Mouse (Mus musculus) left cerebral cortex, adult 11 months (tissue): Measurements from ENCODE around the gene Grcc10.

ENCODE experiments used
- DNase-seq: peaks from one replicate; pipeline ENCODE4 v3.0.0; 2022; ENCODE audit warnings: low spot score

Grcc10 gene

DNA sequence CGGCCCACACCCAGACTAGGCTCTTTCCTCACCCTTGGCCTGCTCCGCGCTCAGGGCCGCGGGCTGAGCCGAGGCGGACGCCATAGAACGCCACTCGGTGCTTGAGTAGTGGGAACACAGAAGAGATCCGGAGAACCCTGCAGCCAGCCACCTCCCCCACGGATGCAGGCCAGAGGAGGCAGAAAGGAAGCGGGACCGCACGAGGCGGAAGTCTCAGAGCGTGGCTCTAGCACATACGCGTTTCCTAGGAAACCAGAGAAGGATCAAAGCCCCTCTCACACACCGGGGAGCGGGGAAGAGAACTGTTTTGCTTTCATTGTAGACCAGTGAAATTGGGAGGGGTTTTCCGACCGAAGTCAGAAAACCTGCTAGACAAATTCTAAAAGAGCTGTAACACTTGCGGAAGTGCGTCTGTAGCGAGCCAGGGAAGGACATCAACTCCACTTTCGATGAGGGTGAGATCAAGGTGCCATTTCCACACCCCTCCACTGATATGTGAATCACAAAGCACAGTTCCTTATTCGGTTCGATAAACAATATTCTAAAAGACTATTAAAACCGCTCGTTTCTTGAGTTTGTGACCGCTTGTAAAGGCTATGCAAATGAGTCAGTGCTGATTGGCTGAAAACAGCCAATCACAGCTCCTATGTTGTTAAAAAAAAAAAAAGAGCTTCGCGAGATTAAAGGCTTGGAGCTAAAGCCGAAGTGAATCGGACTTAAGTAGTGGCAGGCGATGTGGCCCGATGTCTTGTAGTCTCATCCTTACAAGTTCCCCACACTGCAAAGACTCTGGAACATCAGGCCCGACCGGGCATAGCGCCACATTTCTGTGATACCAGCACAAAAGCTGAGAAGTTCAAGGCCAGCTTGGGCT is at the start of gene Grcc10:
Grcc10 (minus strand) TSS at position 487 of the 874 bp plus-strand sequence.
- DNase-seq: peak; percentile 82

DNA sequence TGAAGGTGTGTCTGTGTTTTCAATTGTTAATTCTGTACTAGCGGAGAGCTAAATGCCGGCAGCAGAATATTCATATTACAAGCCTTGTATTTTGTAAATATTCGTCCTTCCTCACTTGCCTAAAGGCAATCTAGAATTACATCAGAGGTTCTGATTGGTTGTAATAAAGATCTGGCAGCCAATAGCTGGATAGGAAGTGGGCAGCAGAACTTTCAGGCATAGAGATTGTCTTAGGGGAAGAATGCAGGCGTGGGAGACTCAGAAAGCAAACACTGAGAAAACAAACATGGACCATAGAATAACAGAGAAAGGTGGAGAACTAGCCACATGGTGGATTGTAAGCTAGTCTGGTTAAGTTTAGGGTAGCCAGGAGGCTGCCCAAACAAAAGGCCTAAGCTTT is 48.9 kb upstream of the Grcc10 start:
- no peak for DNase-seq

DNA sequence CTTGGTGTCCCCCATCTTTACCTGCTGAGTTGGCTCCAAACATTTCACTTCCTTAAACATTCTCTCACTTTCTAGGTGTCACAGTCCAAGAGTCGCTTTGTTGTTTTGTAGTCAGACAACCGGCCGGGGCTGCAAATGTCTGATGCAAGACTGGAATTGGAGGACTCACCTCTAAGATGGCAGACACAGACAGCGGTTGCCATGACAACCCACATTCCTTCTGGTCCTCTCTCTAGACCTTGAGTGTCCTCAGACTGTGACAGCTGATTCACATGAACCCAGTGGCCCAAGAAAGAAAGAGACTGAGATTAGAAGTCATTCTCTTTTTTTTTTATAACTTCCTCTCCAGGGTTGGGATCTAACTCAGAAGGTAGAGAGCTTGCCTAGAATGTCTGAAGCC is 48.3 kb upstream of the Grcc10 start:
- DNase-seq: no peak

DNA sequence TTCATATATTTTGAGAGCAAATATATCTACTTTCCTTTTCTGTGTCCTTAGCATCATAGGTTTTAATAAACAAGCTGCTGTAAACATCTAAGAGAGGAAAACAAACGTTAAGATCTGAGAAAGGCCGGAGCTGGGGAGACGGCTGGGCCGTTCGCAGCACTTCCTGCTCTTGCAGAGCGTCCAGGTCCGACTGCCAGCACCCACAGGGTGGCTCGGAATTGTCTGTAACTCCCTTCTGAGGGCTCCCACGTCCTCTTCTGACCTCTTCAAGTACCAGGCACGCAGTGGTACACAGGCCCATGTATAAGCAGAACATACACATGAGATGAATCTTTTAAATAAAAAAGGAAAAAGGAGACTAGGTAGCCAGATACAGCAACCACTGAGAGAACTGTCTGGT is 46.5 kb upstream of the Grcc10 start:
- no peak for DNase-seq

DNA sequence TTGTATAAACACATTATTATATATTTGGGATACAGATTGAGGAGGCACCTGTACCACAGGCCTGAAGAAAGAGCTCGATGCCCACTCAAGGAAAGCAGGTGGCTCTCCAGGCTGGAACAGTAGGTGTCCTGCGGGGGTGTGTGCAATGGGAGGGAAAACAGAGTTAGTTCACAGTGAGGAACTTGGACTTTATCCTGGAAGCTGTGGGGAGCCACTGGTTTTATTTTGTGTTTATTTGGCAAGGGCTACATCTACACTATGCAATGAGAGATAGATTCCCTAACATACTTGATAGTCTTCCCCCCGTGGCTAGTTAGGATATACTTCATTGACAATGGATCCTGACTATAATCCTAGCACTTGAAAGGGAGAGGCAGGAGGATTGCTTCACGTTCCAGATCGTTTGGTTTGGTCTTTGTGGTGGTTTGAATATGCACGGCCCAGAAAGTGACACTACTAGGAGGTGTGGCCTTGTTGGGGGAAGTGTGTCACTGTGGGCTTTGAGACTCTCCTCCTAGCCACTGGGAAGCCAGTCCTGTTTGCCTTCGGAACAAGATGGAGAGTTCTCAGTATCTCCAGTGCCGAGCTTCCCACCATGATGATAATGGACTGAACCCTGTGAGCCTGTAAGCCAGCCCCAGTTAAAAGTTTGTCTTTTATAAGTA is 45.7 kb upstream of the Grcc10 start:
- no peak for DNase-seq

DNA sequence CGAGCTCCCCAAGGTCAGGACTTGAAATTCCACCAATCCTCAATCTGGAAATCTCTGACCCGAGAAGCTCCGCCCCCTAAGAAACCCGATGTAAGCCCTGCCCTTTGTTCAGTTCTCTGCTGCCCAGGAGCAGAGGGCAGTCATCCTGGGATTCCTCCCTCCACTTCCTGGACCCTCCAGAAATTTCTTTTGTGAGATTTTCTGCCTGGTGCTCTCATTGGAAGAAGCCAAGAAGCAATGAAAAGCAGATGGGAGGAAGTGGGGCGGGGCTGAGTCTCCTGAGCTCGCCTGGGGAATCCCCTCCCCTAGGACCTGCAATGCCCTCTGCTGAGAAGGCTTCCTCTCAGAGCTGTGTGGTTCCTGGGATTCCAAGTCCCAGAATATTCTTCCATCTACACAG is 41.3 kb upstream of the Grcc10 start:
- no peak for DNase-seq

DNA sequence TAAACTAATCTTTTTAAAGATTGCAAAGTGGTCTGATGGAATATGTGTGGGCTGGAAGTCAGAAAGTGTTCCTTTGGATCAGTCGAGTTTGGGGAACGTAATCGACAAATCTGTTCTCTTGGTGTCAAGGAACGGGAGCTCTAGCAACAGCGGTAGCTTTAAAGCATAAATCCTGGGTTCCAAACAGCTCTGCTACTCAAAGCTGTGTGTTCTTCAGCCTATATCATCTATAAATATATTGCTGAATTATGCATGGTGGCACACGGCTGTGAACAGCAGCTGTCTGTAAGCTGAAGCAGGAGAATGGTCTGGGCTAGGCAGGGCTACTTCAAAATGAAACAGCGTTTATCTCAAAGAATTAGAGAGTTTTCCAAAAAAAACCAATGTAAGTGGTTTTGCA is 39.7 kb upstream of the Grcc10 start:
- DNase-seq: no peak

DNA sequence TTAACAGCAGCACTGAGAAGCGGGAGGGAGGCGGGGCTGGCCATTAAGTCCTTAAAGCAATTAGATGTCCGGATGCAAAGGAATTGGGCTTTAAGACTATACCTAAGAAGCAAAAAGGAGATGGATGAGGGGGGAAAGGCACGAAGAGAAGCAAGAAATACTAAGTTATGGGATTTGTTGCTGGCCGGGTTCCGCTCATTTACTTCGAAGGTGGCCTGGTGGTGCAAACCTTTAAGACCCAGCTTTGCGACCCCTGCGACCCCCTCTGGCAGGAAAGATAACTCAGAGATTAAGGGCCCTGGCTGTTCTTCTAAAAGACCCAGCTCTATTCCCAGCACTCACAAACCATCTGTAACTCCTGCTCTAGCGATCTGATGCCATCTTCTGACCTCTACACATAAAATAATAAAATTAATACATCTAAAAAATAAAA is 38.8 kb upstream of the Grcc10 start:
- no peak for DNase-seq

DNA sequence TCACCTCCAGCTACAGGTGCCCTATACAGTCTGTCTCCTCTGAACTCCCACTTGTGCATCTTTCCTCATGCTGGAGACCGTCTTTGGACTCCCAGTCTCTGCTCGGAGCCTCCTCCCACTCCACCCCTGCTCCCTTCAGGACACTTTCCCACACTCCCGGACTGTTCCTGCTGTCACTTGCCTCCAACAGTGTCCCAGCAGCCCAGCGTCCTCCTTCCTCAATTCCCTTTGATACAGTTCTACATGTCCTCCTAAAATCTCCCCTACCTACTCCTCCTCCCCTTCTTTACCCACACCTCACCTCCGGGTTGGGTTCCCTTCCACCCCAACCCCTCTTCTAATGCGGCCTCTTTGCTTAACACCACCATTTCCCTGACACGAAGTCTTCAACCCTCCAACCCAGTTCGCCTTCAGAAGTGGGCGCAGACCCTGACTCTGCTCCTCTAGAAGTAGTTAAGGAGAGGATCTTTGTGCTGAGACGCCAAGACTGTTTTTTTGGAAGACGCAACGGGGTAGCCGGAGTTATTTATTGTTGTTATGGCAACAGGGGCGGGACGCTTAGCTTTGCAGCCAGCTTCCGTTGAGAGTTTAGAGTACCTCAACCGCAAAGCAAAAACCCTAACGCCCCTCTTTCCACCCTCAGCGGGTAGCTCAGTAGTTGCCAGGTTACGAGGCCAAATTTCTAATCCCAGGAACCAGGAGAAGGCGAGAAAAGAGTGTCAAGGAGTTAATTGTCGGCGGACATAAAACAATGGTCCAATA is 38.2 kb upstream of the Grcc10 start, which contains the start of gene Lrrc23:
Lrrc23 (minus strand) TSS at position 506 of the 762 bp plus-strand sequence.
- no peak for DNase-seq

DNA sequence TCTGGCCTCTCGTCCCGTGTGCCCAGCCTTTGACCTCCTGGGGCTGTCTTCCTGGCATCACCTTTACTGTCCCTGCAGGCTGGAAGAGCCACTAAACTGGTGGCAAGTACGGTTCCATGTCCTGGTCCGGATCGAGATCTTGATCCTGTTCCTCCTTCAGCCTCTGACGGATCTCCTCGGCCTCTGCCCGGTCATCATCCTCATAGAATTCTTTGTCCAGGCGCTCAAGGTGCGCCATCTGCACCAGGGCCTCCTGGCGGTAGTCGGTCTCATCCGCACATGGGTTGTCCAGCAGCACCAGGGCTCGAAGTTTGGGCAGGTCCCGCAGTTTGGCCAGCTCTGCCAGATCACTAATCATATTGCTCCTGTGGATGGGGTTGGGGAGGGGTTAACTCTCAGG is 29.3 kb upstream of the Grcc10 start:
- DNase-seq: no peak

DNA sequence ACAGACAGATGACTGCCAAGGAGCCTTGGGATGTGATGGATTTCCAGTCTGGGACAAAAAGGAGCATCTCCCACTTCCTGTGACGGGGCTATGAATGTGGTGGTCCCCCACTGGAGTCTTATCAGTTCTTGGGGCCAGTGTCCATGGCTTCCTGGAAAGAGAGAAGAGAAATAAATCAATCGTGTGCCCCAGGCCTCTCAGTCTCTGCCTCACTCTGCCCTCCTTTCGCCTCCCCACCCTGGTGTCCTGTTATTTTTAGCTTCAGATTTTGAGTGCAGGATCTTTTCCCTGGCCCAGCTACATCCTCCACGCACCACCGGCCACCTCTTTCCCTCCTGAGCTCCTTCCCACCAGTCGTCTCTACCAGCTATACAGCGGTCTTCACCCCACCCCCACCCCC is 28.8 kb upstream of the Grcc10 start:
- DNase-seq: no peak

DNA sequence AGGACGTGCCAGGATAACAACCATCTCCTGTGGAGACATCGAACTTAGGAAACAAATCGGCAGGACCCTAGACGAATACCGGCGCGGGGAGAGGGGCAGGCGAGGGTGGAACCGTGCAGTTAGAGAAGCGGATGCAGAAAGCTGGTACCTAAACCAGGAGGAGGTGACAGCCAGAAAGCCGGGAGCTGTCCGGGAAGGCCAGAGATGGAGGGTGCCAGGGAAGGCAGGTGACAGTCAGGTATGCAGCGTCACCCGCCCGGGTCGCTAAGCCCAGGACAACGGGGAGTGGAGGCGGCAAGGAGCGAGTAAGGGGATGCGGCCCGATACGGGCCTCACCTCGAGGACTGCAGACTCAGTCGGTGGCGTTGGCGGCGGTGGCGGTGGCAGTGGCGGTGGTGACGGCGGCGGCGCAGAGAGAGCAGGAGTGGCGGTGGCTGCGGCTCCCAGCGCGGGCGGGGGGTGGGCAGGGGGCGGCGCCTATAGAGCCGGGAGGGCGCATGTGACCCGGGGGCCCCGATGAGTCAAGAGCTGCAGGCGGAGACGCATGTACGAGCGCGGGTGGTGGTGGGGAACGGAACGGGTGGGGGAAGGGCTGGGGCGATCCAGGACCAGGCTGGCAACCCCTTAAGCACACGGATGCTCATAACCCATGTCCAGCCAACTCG is 28.1 kb upstream of the Grcc10 start, which contains the start of gene Eno2:
Eno2 (minus strand) TSS at position 573 of the 665 bp plus-strand sequence.
- DNase-seq: peak; percentile 62

DNA sequence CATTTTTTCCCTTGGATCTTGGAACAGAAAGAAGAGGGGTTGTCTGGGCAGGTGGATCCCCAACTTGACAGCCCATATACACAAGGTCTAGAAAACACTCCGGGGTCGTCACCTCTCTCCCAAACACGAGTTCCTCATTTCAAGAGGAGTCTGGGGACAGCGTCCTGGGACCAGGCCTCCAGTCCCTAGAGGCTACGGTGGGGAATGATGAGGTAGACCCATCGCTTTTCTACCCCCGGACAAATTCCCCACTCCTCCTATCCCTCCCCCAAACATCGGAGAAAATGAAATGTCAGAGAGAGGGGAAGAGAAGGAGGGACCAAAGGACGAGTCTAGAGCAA is 27.5 kb upstream of the Grcc10 start:
- no peak for DNase-seq

DNA sequence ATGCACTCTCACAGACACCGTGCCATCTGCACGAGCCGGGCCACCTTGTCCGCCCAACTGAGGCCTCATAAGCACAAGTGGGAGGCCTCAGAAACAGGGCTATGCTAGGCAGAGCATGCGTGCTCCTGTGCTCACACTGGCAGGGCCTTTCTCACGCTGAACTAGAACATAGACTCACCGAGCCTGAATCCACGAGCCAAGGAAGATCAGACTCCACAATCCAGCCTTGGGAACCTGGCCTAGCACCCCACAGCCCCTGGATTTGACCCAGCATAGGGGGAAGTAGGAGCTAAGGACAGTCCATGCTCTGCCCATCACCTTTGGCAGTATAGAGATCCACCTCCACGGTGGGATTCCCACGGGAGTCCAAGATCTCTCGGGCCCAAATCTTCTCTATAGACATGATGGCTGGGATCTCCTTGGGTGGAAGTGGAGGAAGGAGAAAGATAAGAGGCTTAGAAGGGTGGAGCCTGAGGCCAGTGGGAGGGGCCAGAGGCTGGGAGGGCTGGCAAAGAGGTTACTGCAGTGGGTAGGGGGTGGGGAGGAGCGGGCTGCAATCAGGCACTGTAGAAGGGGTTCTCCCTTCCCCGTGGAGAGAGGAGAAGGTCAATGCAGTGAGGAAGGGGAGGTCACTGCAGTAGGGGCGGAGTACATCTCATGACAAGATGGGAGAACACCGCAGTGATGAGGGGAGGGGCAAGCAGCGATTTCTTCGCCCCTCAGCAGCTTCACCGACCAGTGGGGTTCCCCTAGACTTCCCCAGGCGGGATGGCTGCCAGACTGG is 26.9 kb upstream of the Grcc10 start:
- peak; percentile 54 for DNase-seq

DNA sequence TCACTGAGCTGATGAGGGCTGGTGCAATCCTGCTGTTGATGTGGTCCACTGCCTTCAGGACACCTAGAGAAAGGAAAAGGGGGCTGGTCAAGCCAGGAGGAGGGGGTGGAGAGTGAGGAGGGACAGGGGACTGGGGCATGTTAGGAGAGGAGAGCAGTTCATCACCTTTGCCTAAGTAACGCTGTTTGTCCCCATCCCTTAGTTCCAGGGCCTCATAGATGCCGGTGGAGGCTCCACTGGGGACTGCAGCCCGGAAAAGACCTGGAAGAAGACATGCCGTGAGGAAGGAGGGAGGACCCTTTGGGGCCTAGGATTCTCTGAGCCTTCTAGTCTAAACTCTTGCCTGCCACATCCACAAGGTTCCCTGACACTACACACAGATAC is 26.4 kb upstream of the Grcc10 start:
- no peak for DNase-seq

DNA sequence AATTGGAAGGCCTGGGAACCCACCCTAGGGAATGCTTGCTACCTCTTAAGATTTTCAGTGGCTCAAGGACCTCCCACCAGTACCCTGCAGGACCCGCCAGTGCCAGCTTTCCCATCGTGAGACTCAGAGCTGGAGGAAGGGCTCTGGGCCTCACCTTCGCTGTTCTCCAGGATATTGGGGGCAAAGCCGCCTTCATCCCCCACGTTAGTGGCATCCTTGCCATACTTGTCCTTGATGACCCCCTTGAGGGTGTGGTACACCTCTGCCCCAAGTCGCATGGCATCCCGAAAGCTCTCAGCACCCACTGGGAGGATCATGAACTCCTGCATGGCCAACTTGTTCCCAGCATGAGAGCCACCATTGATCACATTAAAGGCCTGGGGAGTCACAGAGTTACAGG is 24.8 kb upstream of the Grcc10 start:
- no peak for DNase-seq

DNA sequence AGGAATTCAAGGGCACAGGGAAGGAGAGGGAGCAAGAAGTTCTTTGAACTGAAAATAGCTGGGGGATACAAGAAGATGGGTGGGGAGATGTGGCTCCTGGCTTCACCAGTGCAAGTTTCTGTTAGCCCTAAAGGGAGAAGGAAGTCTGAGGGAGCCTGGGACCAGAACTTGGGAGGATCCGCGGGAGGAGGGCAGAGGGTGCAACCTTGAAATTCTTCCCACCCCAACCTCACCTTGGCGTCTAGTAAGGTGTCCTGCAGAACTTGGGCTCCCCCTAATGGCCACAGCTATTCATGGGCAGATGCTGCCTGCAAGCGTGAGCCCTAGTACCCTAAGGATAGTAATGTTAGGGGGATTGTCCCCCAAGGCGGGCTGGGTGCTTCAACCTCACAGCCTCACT is 18.1 kb upstream of the Grcc10 start:
- peak; percentile 81 for DNase-seq

DNA sequence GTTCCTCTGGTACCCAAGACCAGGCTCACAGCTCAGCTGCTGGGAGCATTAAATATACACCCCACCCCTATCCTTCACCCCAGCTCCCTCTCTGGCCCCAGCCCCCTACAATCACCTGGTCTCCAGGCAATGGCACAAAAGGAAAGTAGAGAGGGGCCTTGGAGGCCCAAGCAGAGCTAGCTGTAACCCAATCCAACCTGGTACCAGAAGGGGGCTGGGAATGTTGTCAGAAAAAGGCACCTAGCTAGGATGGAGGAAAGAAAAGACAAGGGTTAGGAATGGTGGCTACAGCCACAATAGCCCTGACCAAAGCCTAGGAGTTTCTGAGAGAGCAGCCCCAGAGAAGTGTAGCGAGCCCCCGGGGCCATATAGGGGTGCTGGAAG is 17.7 kb upstream of the Grcc10 start:
- no peak for DNase-seq

DNA sequence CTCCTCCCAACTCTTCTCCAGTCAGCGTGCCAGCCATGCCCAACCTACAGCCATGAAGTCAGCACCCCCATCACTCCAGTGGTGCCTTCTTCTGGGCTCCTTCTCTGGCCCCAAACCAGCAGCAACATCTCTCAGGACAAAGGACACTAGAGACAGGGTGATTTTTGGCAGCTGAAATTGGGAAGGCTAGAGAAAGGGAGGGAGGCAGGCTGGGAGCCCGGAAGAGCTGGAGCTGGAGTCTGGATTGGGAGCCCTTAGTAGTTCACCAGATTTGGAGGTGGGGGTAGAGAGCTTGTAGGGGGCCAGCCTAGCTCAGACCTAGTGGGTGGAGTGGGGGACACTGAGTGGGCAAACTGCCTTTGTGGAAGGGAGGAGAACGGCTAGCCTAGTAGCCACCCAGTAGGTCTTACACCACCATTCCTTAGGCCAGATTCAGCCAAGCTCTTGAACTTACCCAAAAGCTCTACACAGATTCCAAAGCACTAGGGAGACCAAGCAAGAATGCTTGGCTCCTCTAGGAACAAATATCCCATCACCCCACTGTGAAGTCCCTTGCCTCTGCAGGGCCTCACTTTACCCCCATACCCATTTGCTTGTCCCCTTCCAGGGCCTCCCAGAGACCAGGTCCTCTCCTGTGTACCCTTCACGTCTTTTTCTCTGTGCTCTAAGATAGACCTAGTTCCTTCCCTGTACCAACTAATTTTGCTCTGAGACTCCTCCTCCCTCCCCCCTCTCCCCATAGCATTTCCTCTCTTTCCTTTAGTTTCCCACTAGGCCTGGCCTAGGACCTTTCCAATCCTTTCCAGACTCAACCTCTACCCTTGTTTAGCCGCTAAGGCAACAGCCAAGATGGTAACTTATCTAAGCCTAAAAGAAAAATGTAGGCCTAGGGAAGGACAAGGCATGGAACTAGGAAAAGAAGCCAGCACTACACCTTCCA is 17.0 kb upstream of the Grcc10 start:
- DNase-seq: no peak

DNA sequence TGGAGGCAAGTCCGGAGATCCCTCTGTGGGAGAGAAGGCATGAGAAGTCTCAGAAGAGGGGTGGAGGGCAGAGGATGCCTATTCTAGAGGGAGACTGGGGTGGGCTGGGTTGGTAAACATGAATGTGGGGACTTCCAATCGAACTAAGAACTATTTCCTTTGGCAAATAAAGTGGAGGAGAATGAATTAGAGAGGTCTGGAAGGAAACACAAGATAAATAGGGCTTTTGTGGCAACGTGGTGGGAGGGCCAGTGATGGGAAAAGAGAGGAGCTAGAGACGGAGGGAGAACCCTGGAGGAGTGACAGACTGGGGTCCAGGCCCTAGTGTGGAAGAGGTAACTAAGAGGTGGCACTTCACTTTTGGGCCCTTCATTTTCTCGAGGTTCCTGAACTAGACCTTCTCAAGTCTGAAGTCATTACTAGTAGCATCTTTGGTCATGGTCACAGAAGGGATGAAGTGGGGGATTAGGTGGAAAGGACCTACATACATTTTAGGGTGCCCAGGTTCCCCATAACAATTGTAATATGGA is 16.2 kb upstream of the Grcc10 start:
- DNase-seq: no peak
